Mouse (Mus musculus) CH12.LX (cell line): Measurements from ENCODE around the gene Gjc2. TPM values are rescaled to one million over a fixed set of nuclear protein-coding genes. Genes with fewer than 3 reads are reported as not detected.
A peak's percentile ranks its signal among the peaks of the same experiment; 100 is the strongest.

Experiments used
- DNase-seq: peaks from one replicate; pipeline ENCODE4 v3.0.0-alpha.2; 2013; ENCODE audit errors: extremely low read depth
- H3K27ac ChIP-seq: 2 replicates; pipeline ENCODE4 v1.5.1; 2012; ENCODE audit warnings: low read depth, mild to moderate bottlenecking, control low read depth, moderate library complexity; ENCODE audit not compliant: insufficient read depth
- H3K27me3 ChIP-seq: replicated peaks from 2 replicates; pipeline ENCODE3; 2012; ENCODE audit warnings: inconsistent platforms
- H3K36me3 ChIP-seq, 2 experiments: replicated peaks in 1 of 2; 2 replicates each; pipeline versions ENCODE3 to v1.6.1; 2012; ENCODE audit warnings: inconsistent platforms in 1 of 2, low read length in 1 of 2, mild to moderate bottlenecking in 1 of 2, mixed read lengths in 1 of 2, moderate library complexity in 1 of 2; ENCODE audit not compliant: control insufficient read depth in 1 of 2, insufficient read depth in 1 of 2
- H3K4me1 ChIP-seq, 2 experiments: 2 replicates each; pipeline ENCODE4 v1.6.1; 2012; ENCODE audit warnings: inconsistent platforms in 1 of 2, moderate library complexity in 1 of 2; ENCODE audit not compliant: insufficient read depth in 2 of 2, control insufficient read depth in 1 of 2
- H3K4me2 ChIP-seq: 2 replicates; pipeline ENCODE4 v1.6.1; 2012; ENCODE audit warnings: low read depth, mild to moderate bottlenecking, control low read depth; ENCODE audit not compliant: poor library complexity, insufficient read depth, severe bottlenecking
- H3K4me3 ChIP-seq, 3 experiments: fragments of 150-350 bp in 1 of 3; sonication (generic) in 1 of 3; replicated peaks in 1 of 3; 2 replicates each; pipeline versions ENCODE3 to v1.5.1; 2011 to 2012; ENCODE audit warnings: low read depth in 2 of 3, low read length in 2 of 3, mild to moderate bottlenecking in 2 of 3, moderate library complexity in 2 of 3, control low read depth in 1 of 3, improper control_type of control experiment in 1 of 3, inconsistent platforms in 1 of 3, mixed read lengths in 1 of 3; ENCODE audit not compliant: poor library complexity in 1 of 3
- H3K79me2 ChIP-seq: replicated peaks from 2 replicates; pipeline ENCODE4 v1.6.1; 2012; ENCODE audit warnings: mild to moderate bottlenecking, moderate library complexity; ENCODE audit not compliant: control insufficient read depth, poor library complexity, insufficient read depth, severe bottlenecking; ENCODE audit errors: extremely low read depth
- H3K9ac ChIP-seq: 2 replicates; pipeline ENCODE4 v1.6.1; 2012; ENCODE audit warnings: low read depth, mild to moderate bottlenecking, control low read depth, moderate library complexity; ENCODE audit not compliant: insufficient read depth
- H3K9me3 ChIP-seq: replicated peaks from 2 replicates; pipeline ENCODE3; 2012; ENCODE audit warnings: low read length, inconsistent platforms, mixed read lengths
- BHLHE40 ChIP-seq: IDR thresholded peaks from 2 replicates; pipeline ENCODE4 v1.6.1; 2011; ENCODE audit warnings: mild to moderate bottlenecking, low read depth, low read length, improper control_type of control experiment
- CHD1 ChIP-seq: IDR thresholded peaks from 2 replicates; pipeline ENCODE4 v1.6.1; 2012; ENCODE audit warnings: low read depth, low read length, improper control_type of control experiment, inconsistent platforms
- CHD2 ChIP-seq: IDR thresholded peaks from 2 replicates; pipeline ENCODE4 v1.6.1; 2011; ENCODE audit warnings: low read length, improper control_type of control experiment
- E2F4 ChIP-seq: IDR thresholded peaks from 2 replicates; pipeline ENCODE4 v1.6.1; 2011; ENCODE audit warnings: low read depth, low read length, improper control_type of control experiment; ENCODE audit not compliant: insufficient replicate concordance
- ELF1 ChIP-seq: IDR thresholded peaks from 2 replicates; pipeline ENCODE4 v1.6.1; 2014; ENCODE audit warnings: low read depth, mild to moderate bottlenecking, inconsistent platforms, low read length, improper control_type of control experiment
- ETS1 ChIP-seq: conservative IDR thresholded peaks from 2 replicates; pipeline ENCODE4 v1.6.1; 2012; ENCODE audit warnings: low read depth, mild to moderate bottlenecking, inconsistent platforms, low read length, improper control_type of control experiment, moderate library complexity
- GABPA ChIP-seq: IDR thresholded peaks from 2 replicates; pipeline ENCODE4 v1.6.1; 2012; ENCODE audit warnings: low read depth, low read length, improper control_type of control experiment, inconsistent platforms; ENCODE audit not compliant: insufficient replicate concordance
- IRF4 ChIP-seq: IDR thresholded peaks from 2 replicates; pipeline ENCODE4 v1.6.1; 2014; ENCODE audit warnings: low read depth, mild to moderate bottlenecking, inconsistent platforms, low read length, improper control_type of control experiment
- JUN ChIP-seq: IDR thresholded peaks from 2 replicates; pipeline ENCODE4 v1.6.1; 2011; ENCODE audit warnings: low read depth, mild to moderate bottlenecking, low read length, improper control_type of control experiment, moderate library complexity; ENCODE audit not compliant: insufficient read depth
- MAFK ChIP-seq: IDR thresholded peaks from 2 replicates; pipeline ENCODE4 v1.6.1; 2011; ENCODE audit warnings: low read length, improper control_type of control experiment; ENCODE audit not compliant: insufficient replicate concordance
- MAX ChIP-seq: IDR thresholded peaks from 2 replicates; pipeline ENCODE4 v1.6.1; 2011; ENCODE audit warnings: low read length, improper control_type of control experiment
- MYC ChIP-seq: IDR thresholded peaks from 2 replicates; pipeline ENCODE4 v1.6.1; 2011; ENCODE audit warnings: low read depth, mild to moderate bottlenecking, improper control_type of control experiment, low read length
- POLR2AphosphoS2 ChIP-seq: IDR thresholded peaks from 2 replicates; pipeline ENCODE4 v1.6.1; 2011; ENCODE audit warnings: low read depth, low read length, improper control_type of control experiment
- RAD21 ChIP-seq: IDR thresholded peaks from 2 replicates; pipeline ENCODE4 v1.6.1; 2011; ENCODE audit warnings: low read depth, mild to moderate bottlenecking, low read length, improper control_type of control experiment, moderate library complexity
- SIN3A ChIP-seq: IDR thresholded peaks from 2 replicates; pipeline ENCODE4 v1.6.1; 2012; ENCODE audit warnings: low read length, improper control_type of control experiment, inconsistent platforms
- TBP ChIP-seq: conservative IDR thresholded peaks from 2 replicates; pipeline ENCODE4 v1.6.1; 2011; ENCODE audit warnings: low read depth, low read length, improper control_type of control experiment
- TCF12 ChIP-seq: IDR thresholded peaks from 2 replicates; pipeline ENCODE4 v1.6.1; 2014; ENCODE audit warnings: low read depth, mild to moderate bottlenecking, inconsistent platforms, low read length, improper control_type of control experiment
- USF1 ChIP-seq: IDR thresholded peaks from 2 replicates; pipeline ENCODE4 v1.6.1; 2014; ENCODE audit warnings: low read depth, mild to moderate bottlenecking, inconsistent platforms, low read length, improper control_type of control experiment
- USF2 ChIP-seq: conservative IDR thresholded peaks from 2 replicates; pipeline ENCODE4 v1.6.1; 2011; ENCODE audit warnings: low read depth, low read length, improper control_type of control experiment
- ZC3H11A ChIP-seq: IDR thresholded peaks from 2 replicates; pipeline ENCODE4 v1.6.1; 2012; ENCODE audit warnings: low read depth, mild to moderate bottlenecking, inconsistent platforms, low read length, improper control_type of control experiment
- ZNF384 ChIP-seq: IDR thresholded peaks from 2 replicates; pipeline ENCODE4 v1.6.1; 2012; ENCODE audit warnings: low read depth, low read length, improper control_type of control experiment, inconsistent platforms
- dilution Hi-C: fragments of 300-500 bp; cut with MboI; formaldehyde crosslinking; loops from 2 replicates; pipeline ENCODE4 v1.14.3; 2020; ENCODE audit warnings: low sequenced_read_pairs; ENCODE audit not compliant: extremely low pct_unique_long_range_greater_than_20kb, extremely low pct_ligation_motif_present
- in situ Hi-C: fragments of 300-500 bp; cut with MboI; formaldehyde crosslinking; loops from 3 replicates; pipeline ENCODE4 v1.14.3; 2019; ENCODE audit warnings: low sequenced_read_pairs, low pct_ligation_motif_present, low pct_unique_long_range_greater_than_20kb, mixed read lengths
- polyA plus RNA-seq: library from polyadenylated mRNA; unstranded; fragments of >175 nt; gene quantifications from 2 replicates; pipeline ENCODE4 v1.2.1, GENCODE M21; 2012; ENCODE audit warnings: low read depth; ENCODE audit not compliant: insufficient read length
- total RNA-seq, 2 experiments: library from RNA; depleted of rRNA; stranded (reverse); fragments of 300-350 nt in 1 of 2; fragments of >200 nt in 1 of 2; gene quantifications; 2 replicates each; pipeline ENCODE4 v1.2.3; 2012 to 2014

The Gjc2 gene
- total and polyA plus RNA-seq, 3 experiments: 0.08 to 0.13 TPM; not detected in 1

- in situ Hi-C loops (no loop called here), dilution Hi-C loops (no loop called here)
- H3K9ac ChIP-seq: peak overlapping the region; percentile 99
- peak; percentile 29 for DNase-seq
- peaks cover 12 to 59% of the 10 kb centered on the region in 2 experiments for H3K4me1 ChIP-seq
- peaks cover 4 to 28% of the 10 kb centered on the region in 2 experiments for H3K36me3 ChIP-seq
- peak overlapping the region; percentile 89 to 98 (median 91) for H3K4me3 ChIP-seq
- peaks cover 52% of the 10 kb centered on the region for H3K79me2 ChIP-seq
- TF ChIP-seq ELF1: peak; percentile 8; the same call in 1 of the 2 replicates
- TF ChIP-seq MAX: no peak
- peak; percentile 40; the same call in 1 of the 2 replicates for TF ChIP-seq CHD2
- peak; percentile 53; the same call in 1 of the 2 replicates for TF ChIP-seq CHD1
- H3K9me3 ChIP-seq: no peaks in the 10 kb centered on the region
- H3K27me3 ChIP-seq: no peaks in the 10 kb centered on the region
- no peak overlapping the region; the same call in 1 of the 2 replicates for H3K4me2 ChIP-seq
- peak overlapping the region; percentile 89 for H3K27ac ChIP-seq
Observed at GRCm38 (mm10) chr11:59227604-59228121, 44.6 kb upstream of the Gjc2 start.

- peaks cover 4 to 33% of the 10 kb centered on the region in 2 experiments for H3K36me3 ChIP-seq
- H3K4me3 ChIP-seq: peak overlapping the region; percentile 89 to 98 (median 91)
- dilution Hi-C loops: no loop called here
- H3K27me3 ChIP-seq: no peaks in the 10 kb centered on the region
- peak overlapping the region; percentile 89 for H3K27ac ChIP-seq
- peaks cover 17 to 65% of the 10 kb centered on the region in 2 experiments for H3K4me1 ChIP-seq
- peak overlapping the region; percentile 99 for H3K9ac ChIP-seq
- TF ChIP-seq BHLHE40 (no peak), E2F4 (no peak), RAD21 (no peak), POLR2AphosphoS2 (0 out of 2 replicates have a peak, but pooled peaks have one; percentile 31), SIN3A (peak; percentile 35)
- in situ Hi-C loops: no loop called here
- H3K79me2 ChIP-seq: peaks cover 59% of the 10 kb centered on the region
- peak; percentile 46 for DNase-seq
- no peaks in the 10 kb centered on the region for H3K9me3 ChIP-seq
- peak overlapping the region; percentile 80 for H3K4me2 ChIP-seq
Observed at GRCm38 (mm10) chr11:59226787-59227603, 44.0 kb upstream of the Gjc2 start.

- Histone ChIP-seq H3K27ac (peak overlapping the region; percentile 89), H3K4me1 (peaks cover 23 to 72% of the 10 kb centered on the region in 2 experiments), H3K4me2 (peak overlapping the region; percentile 80), H3K27me3 (no peaks in the 10 kb centered on the region), H3K36me3 (peaks cover 5 to 40% of the 10 kb centered on the region in 2 experiments), H3K9ac (peak overlapping the region; percentile 99), H3K79me2 (peaks cover 66% of the 10 kb centered on the region), H3K4me3 (peak overlapping the region; percentile 89 to 98 (median 91)), H3K9me3 (no peaks in the 10 kb centered on the region)
- dilution Hi-C loops: no loop called here
- in situ Hi-C loops: no loop called here
- peak; percentile 73 for DNase-seq
- peak; percentile 60 for TF ChIP-seq BHLHE40
- no peak for TF ChIP-seq RAD21
- TF ChIP-seq ETS1: peak; percentile 98
- 0 out of 2 replicates have a peak, but pooled peaks have one; percentile 0 for TF ChIP-seq MAX
- TF ChIP-seq ZNF384: peak; percentile 27; the same call in 1 of the 2 replicates
- no peak for TF ChIP-seq GABPA
- no peak for TF ChIP-seq USF2
- peak; percentile 80; the same call in 1 of the 2 replicates for TF ChIP-seq TCF12
- peak; percentile 84; the same call in 1 of the 2 replicates for TF ChIP-seq MAFK
- TF ChIP-seq IRF4: peak; percentile 98
- no peak for TF ChIP-seq USF1
- 0 out of 2 replicates have a peak, but pooled peaks have one; percentile 29 for TF ChIP-seq TBP
- no peak for TF ChIP-seq ELF1
- TF ChIP-seq ZC3H11A: no peak
- peak; percentile 43; the same call in 1 of the 2 replicates for TF ChIP-seq MYC
- peak; percentile 92 for TF ChIP-seq JUN
- TF ChIP-seq E2F4: no peak
Observed at GRCm38 (mm10) chr11:59226251-59226650, 43.2 kb upstream of the Gjc2 start.
